Mouse (Mus musculus): ENCODE results near the gene Kcnab1. TPM values are rescaled to one million over a fixed set of nuclear protein-coding genes. Genes with fewer than 3 reads are reported as not detected.
A peak's percentile ranks its signal among the peaks of the same experiment; 100 is the strongest.

Kcnab1 gene
- total RNA-seq (2021) (1 to 10 TPM; 2.9 to 4.5 TPM), polyA plus RNA-seq (2012; rRNA removed) (0.82 and 3.7 TPM in 2 replicates)
- long read RNA-seq, partial matches to known transcripts = 2 of 2 reads
- long read RNA-seq, other reads (novel, unspliced or antisense) = 0 of 2 reads

GRCm38 (mm10) chr3:65108945-65109921, at the start of gene Kcnab1:
Gene Kcnab1 (plus strand): TSS chr3:65109384.
- Histone ChIP-seq H3K4me1 (ENCODE audit: control insufficient read depth, insufficient read depth, low read length) (no peaks in the 10 kb centered on the region), H3K36me3 (ENCODE audit: control insufficient read depth, insufficient read depth, low read length) (no peaks in the 10 kb centered on the region), H3K4me3 (peak within 1 kb of the TSS; percentile 10; the same call in 1 of the 2 replicates), H3K27ac (no peak within 1 kb of the TSS), H3K79me2 (replicated peaks; ENCODE audit: control insufficient read depth, insufficient read depth, low read length) (no peaks in the 10 kb centered on the region), H3K27me3 (ENCODE audit: control insufficient read depth, insufficient read depth, low read length) (no peaks in the 10 kb centered on the region), H3K9ac (ENCODE audit: low read depth, low read length) (no peak within 1 kb of the TSS)
- TF ChIP-seq POLR2A (IDR thresholded peaks at IDR 0.05; ENCODE audit: insufficient read depth, low read depth, low read length) (no peak), CTCF (IDR thresholded peaks at IDR 0.05) (no peak)
- peak; percentile 17 to 28 for DNase-seq
- intact Hi-C loops (cut with DNase I) = no loop called here
- 3% methylated on average over 30 of the region's 30 CpGs for WGBS

DNA sequence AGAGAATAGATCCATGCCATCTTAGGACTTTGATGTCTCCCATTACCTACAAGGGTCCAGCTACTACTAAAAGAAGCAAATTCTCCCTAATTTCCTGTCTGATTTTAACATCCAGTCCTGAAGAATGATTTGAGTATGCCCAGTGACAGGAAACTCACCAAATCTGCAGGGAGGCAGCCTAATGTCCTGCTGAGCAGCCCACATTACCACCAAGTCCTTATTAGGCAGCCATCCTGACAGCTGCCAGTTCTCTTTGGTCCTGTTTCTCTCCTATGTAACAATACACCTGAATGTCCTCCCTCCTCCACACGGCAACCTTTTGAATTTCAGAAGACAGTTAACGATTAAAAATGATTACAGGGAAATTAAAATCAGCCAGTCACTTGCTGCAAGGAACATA, 20.9 kb upstream of the Kcnab1 start:
- no peaks in the 10 kb centered on the region for H3K36me3 ChIP-seq (ENCODE audit: control insufficient read depth, insufficient read depth, low read length)
- H3K27me3 ChIP-seq (ENCODE audit: control insufficient read depth, insufficient read depth, low read length) = no peaks in the 10 kb centered on the region
- intact Hi-C loops (cut with DNase I) = no loop called here
- H3K27ac ChIP-seq = no peak overlapping the region
- WGBS = 82% methylated on average over 2 of the region's 2 CpGs
- no peak for DNase-seq
- no peak overlapping the region for H3K4me3 ChIP-seq
- TF ChIP-seq POLR2A (IDR thresholded peaks at IDR 0.05; ENCODE audit: insufficient read depth, low read depth, low read length) (no peak), EP300 (IDR thresholded peaks at IDR 0.05; ENCODE audit: insufficient read depth, low read depth, low read length) (no peak), CTCF (IDR thresholded peaks at IDR 0.05) (no peak)
- no peaks in the 10 kb centered on the region for H3K4me1 ChIP-seq (ENCODE audit: control insufficient read depth, insufficient read depth, low read length)
- no peak overlapping the region for H3K9ac ChIP-seq (ENCODE audit: low read depth, low read length)
- H3K79me2 ChIP-seq (replicated peaks; ENCODE audit: control insufficient read depth, insufficient read depth, low read length) = no peaks in the 10 kb centered on the region

GRCm38 (mm10) chr3:65104117-65104516, 5.1 kb upstream of the Kcnab1 start:
- no peak overlapping the region for H3K27ac ChIP-seq
- TF ChIP-seq EP300 (IDR thresholded peaks at IDR 0.05; ENCODE audit: insufficient read depth, low read depth, low read length) (no peak), CTCF (IDR thresholded peaks at IDR 0.05) (no peak), POLR2A (IDR thresholded peaks at IDR 0.05; ENCODE audit: insufficient read depth, low read depth, low read length) (no peak)
- no peaks in the 10 kb centered on the region for H3K36me3 ChIP-seq (ENCODE audit: control insufficient read depth, insufficient read depth, low read length)
- no peaks in the 10 kb centered on the region for H3K27me3 ChIP-seq (ENCODE audit: control insufficient read depth, insufficient read depth, low read length)
- intact Hi-C loops (cut with DNase I) = no loop called here
- H3K79me2 ChIP-seq (replicated peaks; ENCODE audit: control insufficient read depth, insufficient read depth, low read length) = no peaks in the 10 kb centered on the region
- no peak for DNase-seq
- H3K9ac ChIP-seq (ENCODE audit: low read depth, low read length) = no peak overlapping the region
- WGBS = 70% methylated on average over 6 of the region's 6 CpGs
- H3K4me3 ChIP-seq = no peak overlapping the region
- no peaks in the 10 kb centered on the region for H3K4me1 ChIP-seq (ENCODE audit: control insufficient read depth, insufficient read depth, low read length)

DNA sequence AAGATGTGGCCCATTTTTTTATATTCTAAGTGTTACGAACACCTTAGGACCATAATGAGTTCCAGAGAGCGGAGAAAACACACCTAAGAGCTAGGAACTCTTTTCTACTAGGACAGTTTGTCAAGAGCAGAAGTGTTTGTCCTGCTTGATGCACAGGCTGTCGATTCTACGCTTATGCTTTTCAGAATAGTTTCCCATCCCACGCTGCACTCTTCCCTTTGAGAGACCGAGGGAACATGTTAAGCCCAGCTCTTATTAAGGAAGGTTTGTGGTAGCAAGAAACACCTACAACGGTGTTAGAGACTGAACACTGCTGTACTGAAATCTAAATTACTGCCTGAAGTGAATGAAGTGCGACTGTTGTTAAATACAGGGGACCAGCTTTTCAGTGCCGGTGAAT, 1.0 kb downstream of the Kcnab1 start:
- no peaks in the 10 kb centered on the region for H3K36me3 ChIP-seq (ENCODE audit: control insufficient read depth, insufficient read depth, low read length)
- H3K27me3 ChIP-seq (ENCODE audit: control insufficient read depth, insufficient read depth, low read length) = no peaks in the 10 kb centered on the region
- intact Hi-C loops (cut with DNase I) = no loop called here
- TF ChIP-seq EP300 (IDR thresholded peaks at IDR 0.05; ENCODE audit: insufficient read depth, low read depth, low read length) = no peak
- WGBS = 75% methylated on average over 9 of the region's 9 CpGs
- H3K4me3 ChIP-seq = no peak overlapping the region
- H3K9ac ChIP-seq (ENCODE audit: low read depth, low read length) = no peak overlapping the region
- no peak overlapping the region for H3K27ac ChIP-seq
- H3K79me2 ChIP-seq (replicated peaks; ENCODE audit: control insufficient read depth, insufficient read depth, low read length) = no peaks in the 10 kb centered on the region
- H3K4me1 ChIP-seq (ENCODE audit: control insufficient read depth, insufficient read depth, low read length) = no peaks in the 10 kb centered on the region
- no peak for DNase-seq

DNA sequence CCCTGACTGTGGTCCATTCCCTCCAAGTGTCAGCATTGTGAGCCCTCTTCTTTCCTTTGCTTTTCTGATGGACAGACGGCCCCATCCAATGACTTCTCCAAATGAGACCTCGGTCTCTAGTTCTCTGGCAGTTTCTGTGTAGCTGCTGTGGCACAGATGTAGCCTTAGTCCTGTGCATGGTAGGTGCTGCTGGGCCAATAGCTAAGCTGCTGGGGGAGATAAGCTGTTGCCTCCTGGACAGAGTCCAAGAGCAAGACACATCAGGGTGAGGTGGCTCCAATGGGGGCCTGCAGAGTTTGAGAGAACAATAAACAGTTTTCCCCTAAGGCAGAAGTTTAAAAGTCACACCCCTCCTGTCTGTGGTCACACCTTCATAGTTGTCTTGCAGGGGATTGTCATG, 2.0 kb downstream of the Kcnab1 start:
- no peak for DNase-seq
- H3K27me3 ChIP-seq (ENCODE audit: control insufficient read depth, insufficient read depth, low read length) = no peaks in the 10 kb centered on the region
- no peaks in the 10 kb centered on the region for H3K36me3 ChIP-seq (ENCODE audit: control insufficient read depth, insufficient read depth, low read length)
- no peak overlapping the region for H3K27ac ChIP-seq
- no peak overlapping the region for H3K4me3 ChIP-seq
- no peaks in the 10 kb centered on the region for H3K79me2 ChIP-seq (replicated peaks; ENCODE audit: control insufficient read depth, insufficient read depth, low read length)
- no peaks in the 10 kb centered on the region for H3K4me1 ChIP-seq (ENCODE audit: control insufficient read depth, insufficient read depth, low read length)
- WGBS = 56% methylated on average over 2 of the region's 2 CpGs
- TF ChIP-seq EP300 (IDR thresholded peaks at IDR 0.05; ENCODE audit: insufficient read depth, low read depth, low read length) (no peak), POLR2A (IDR thresholded peaks at IDR 0.05; ENCODE audit: insufficient read depth, low read depth, low read length) (no peak), CTCF (IDR thresholded peaks at IDR 0.05) (no peak)
- H3K9ac ChIP-seq (ENCODE audit: low read depth, low read length) = no peak overlapping the region
- intact Hi-C loops (cut with DNase I) = no loop called here

- intact Hi-C loops (cut with DNase I) = no loop called here
- no peak for DNase-seq
- H3K79me2 ChIP-seq (replicated peaks; ENCODE audit: control insufficient read depth, insufficient read depth, low read length) = no peaks in the 10 kb centered on the region
- TF ChIP-seq POLR2A (IDR thresholded peaks at IDR 0.05; ENCODE audit: insufficient read depth, low read depth, low read length) (no peak), CTCF (IDR thresholded peaks at IDR 0.05) (no peak), EP300 (IDR thresholded peaks at IDR 0.05; ENCODE audit: insufficient read depth, low read depth, low read length) (no peak)
- H3K36me3 ChIP-seq (ENCODE audit: control insufficient read depth, insufficient read depth, low read length) = no peaks in the 10 kb centered on the region
- 88% methylated on average over 6 of the region's 6 CpGs for WGBS
- no peak overlapping the region for H3K9ac ChIP-seq (ENCODE audit: low read depth, low read length)
- H3K4me1 ChIP-seq (ENCODE audit: control insufficient read depth, insufficient read depth, low read length) = no peaks in the 10 kb centered on the region
- no peaks in the 10 kb centered on the region for H3K27me3 ChIP-seq (ENCODE audit: control insufficient read depth, insufficient read depth, low read length)
- H3K4me3 ChIP-seq = no peak overlapping the region
- no peak overlapping the region for H3K27ac ChIP-seq
These were observed 6.0 kb downstream of the Kcnab1 start for GRCm38 (mm10) chr3:65115164-65115563.

Data from heart, adult 2 months (tissue).